ENCODE assay signal across 9 mouse cellular contexts in the genomic region with DNA sequence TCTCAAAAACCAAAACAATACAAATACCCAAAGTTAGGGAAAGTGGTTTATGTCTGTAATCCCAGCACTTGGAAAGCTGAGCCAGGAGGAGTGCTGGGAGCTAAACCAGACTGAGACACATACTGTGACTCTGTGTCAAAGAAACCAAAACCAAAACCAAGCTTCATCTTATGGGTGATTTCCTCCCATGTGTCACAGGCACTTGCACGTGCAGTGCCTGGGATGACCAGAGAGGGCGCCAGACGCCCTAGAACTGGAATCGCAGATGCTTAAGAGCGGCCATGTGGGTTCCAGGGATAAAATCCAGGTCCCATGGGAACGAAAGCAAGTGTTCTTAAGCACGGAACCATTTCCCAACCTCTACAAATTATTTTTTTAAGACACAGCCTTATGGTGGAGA.
DNase-seq lines count a peak whose midpoint lies in the region; ATAC-seq lines count a peak whose summit lies in the region.
"Had no signal": no experiment of that assay in that cellular context is flagged by ENCODE, and none has a peak within 500 bp of the region (broad histone marks: within the 10 kb centered on the region; RNA-seq: fewer than 3 reads in every experiment).

No protein-coding gene starts in this region.

- H3K9me3 ChIP-seq in intestine, embryonic 14.5 days (ENCODE audit: control insufficient read depth, low read length): no peaks in the 10 kb centered on the region
- no peaks in the 10 kb centered on the region for H3K9me3 ChIP-seq in intestine, embryonic 16.5 days (ENCODE audit: control insufficient read depth, low read length)

- no peaks in the 10 kb centered on the region for H3K4me1 ChIP-seq in intestine, embryonic 14.5 days (replicated peaks; ENCODE audit: control insufficient read depth, insufficient read depth, low read length)
- no peaks in the 10 kb centered on the region; the same call in 1 of the 2 replicates for H3K4me1 ChIP-seq in intestine, embryonic 16.5 days (ENCODE audit: control insufficient read depth, insufficient read depth, low read length)

- no peak overlapping the region for H3K4me3 ChIP-seq in intestine, embryonic 14.5 days (ENCODE audit: low read depth, low read length)
- no peak overlapping the region for H3K4me3 ChIP-seq in intestine, embryonic 16.5 days (ENCODE audit: low read length)
- H3K4me3 ChIP-seq: erythroblast, embryonic 14.5 days had no signal

- H3K27ac ChIP-seq in intestine, embryonic 14.5 days (ENCODE audit: low read depth): no peak overlapping the region
- H3K27ac ChIP-seq in intestine, embryonic 16.5 days (ENCODE audit: low read length): no peak overlapping the region

- DNase-seq in intestine, embryonic 14.5 days (ENCODE audit: low spot score): peak; percentile 82
- peak; percentile 82 for DNase-seq in CD4-positive, CD25-positive, alpha-beta regulatory T cell, adult 2 months (ENCODE audit: low read depth, low spot score)
- DNase-seq in kidney, postnatal 4 days: peak; percentile 78 to 85

- H3K36me3 ChIP-seq in intestine, embryonic 14.5 days (ENCODE audit: control insufficient read depth, insufficient read depth, low read length): no peaks in the 10 kb centered on the region
- H3K36me3 ChIP-seq in intestine, embryonic 16.5 days (ENCODE audit: control insufficient read depth, insufficient read depth, low read length): no peaks in the 10 kb centered on the region

- no peak overlapping the region for H3K9ac ChIP-seq in intestine, embryonic 14.5 days (ENCODE audit: low read length)
- no peak overlapping the region for H3K9ac ChIP-seq in intestine, embryonic 16.5 days (ENCODE audit: low read depth, low read length)

- WGBS in intestine, embryonic 14.5 days: 50% methylated on average over 7 of the region's 7 CpGs
- WGBS in intestine, embryonic 16.5 days: 41% methylated on average over 7 of the region's 7 CpGs

- no peak for ATAC-seq in intestine, embryonic 14.5 days (replicated peaks; ENCODE audit: low FRiP score, low TSS enrichment, low read depth)
- ATAC-seq in intestine, embryonic 16.5 days: no peak
- peak; percentile 73 for ATAC-seq in activated CD4-positive, CD25-positive, alpha-beta regulatory T cell, adult 4 months
- 0 out of 2 replicates have a peak, but pooled peaks have one; percentile 49 for ATAC-seq in erythroblast, adult 5-6 weeks (replicated peaks; ENCODE audit: low FRiP score, poor library complexity, severe bottlenecking)
- peak; percentile 70 for ATAC-seq in neutrophil, adult 5-6 weeks (ENCODE audit: extremely low read depth, insufficient number of reproducible peaks, low FRiP score, poor library complexity, severe bottlenecking)
- no peak for ATAC-seq in frontal cortex, adult (ENCODE audit: low TSS enrichment)

- no peak overlapping the region for H3K4me2 ChIP-seq in intestine, embryonic 14.5 days (ENCODE audit: low read length)
- H3K4me2 ChIP-seq in intestine, embryonic 16.5 days (ENCODE audit: low read depth, low read length): no peak overlapping the region

- H3K27me3 ChIP-seq in intestine, embryonic 14.5 days (replicated peaks; ENCODE audit: control insufficient read depth, insufficient read depth, low read length): no peaks in the 10 kb centered on the region
- no peaks in the 10 kb centered on the region for H3K27me3 ChIP-seq in intestine, embryonic 16.5 days (replicated peaks; ENCODE audit: control insufficient read depth, insufficient read depth, low read length)

Comparison
In these comparisons a context has a peak if more than half of its experiments do, and no peak if none do; other contexts are left out.
1. ATAC-seq: peak in activated CD4-positive, CD25-positive, alpha-beta regulatory T cell, adult 4 months (single experiment), erythroblast, adult 5-6 weeks (single experiment) and neutrophil, adult 5-6 weeks (single experiment); none in intestine, embryonic 14.5 days (single experiment), intestine, embryonic 16.5 days (single experiment) and frontal cortex, adult (single experiment).
2. Peak in every context shown above with its lines, with median percentiles within 50 percentile points of each other: DNase-seq.